Mouse (Mus musculus): ENCODE results near the gene Gabrb1.

Gabrb1 gene

DNA sequence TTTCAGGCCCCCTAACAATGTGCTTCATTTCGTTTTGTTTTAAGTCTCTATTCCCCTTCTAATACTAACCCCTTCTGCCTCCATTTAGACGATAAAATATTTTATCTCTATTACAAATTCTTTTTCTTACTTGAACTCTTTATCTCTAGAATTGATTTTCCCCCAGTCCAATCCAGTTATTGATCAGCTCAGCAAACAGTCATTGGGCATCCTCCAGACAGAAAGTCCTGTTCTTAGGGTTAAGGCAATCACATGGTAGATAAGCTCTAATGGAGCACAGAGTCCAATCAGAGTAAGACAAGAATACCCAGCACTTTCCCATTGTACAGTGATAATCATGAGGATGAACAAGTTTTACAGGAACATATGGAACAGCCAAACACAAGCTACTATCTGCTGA is 172.4 kb downstream of the Gabrb1 start:
- DNase-seq = no peak

- DNase-seq = no peak
Observed at GRCm38 (mm10) chr5:71842241-71842640, 184.3 kb downstream of the Gabrb1 start.

DNA sequence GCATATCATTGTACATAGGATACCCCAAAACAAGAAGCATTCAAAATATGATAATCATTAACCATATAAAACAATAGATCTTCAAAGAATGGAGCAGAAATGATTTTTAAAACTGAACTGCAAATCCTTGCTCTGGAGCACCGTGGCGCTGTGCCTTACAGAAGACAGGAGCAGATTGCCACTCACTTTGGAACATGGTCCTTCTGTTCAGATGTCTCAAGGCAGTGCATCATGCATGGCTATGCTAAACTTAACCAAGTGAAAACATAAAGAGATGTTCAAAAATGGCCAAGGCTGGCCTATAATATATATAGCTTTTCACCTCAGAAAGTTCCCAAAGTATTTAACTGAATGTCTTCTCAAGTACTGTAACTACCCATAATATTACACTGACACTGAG is 240.3 kb downstream of the Gabrb1 start:
- no peak for DNase-seq

GRCm38 (mm10) chr5:71903399-71903798 is 245.5 kb downstream of the Gabrb1 start:
- no peak for DNase-seq

- DNase-seq = no peak
Observed at GRCm38 (mm10) chr5:71914028-71914427, 256.1 kb downstream of the Gabrb1 start.

GRCm38 (mm10) chr5:71915711-71916110 is 257.8 kb downstream of the Gabrb1 start:
- DNase-seq = no peak

DNA sequence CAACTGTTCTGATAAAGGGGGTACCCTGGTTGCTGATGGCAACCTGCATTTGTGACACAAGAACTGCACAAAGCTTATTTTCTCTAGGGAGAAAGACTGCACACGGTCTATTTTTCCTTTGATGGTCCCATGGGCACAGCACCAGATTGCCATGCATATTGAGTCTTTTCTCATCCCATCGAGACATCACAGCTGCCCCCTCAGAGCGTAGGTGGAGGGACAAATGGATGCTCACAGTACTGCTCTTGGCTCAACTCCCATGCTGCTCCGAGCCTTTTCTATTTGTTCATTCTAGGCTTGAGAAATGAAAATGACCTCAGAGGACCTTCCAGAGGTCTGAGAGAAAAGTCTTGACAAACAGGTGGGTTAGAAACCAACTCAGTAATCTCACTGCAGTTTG is 259.3 kb downstream of the Gabrb1 start:
- no peak for DNase-seq

- DNase-seq = no peak
Observed at GRCm38 (mm10) chr5:71923636-71924035, 265.7 kb downstream of the Gabrb1 start.

- DNase-seq = no peak
Observed at GRCm38 (mm10) chr5:71926336-71926735, 268.4 kb downstream of the Gabrb1 start.

DNA sequence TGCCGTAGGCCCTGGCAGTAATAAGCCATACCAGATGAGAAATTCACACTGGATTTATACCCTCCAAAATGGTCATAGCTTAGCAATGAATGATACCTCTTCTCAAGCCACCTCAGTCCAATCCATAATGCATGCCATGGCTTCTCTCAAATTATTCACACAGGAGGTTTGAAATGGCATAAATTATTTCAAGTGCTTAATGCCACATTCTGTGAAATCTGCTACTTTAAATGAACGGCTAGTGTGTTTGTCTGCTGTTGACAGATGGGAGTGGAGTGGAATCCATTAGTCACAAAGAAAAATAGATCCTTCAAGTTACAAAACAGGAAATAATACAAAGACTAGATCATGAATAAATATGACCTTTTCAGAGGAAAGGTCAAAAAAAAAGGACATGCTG is 272.1 kb downstream of the Gabrb1 start:
- no peak for DNase-seq

DNA sequence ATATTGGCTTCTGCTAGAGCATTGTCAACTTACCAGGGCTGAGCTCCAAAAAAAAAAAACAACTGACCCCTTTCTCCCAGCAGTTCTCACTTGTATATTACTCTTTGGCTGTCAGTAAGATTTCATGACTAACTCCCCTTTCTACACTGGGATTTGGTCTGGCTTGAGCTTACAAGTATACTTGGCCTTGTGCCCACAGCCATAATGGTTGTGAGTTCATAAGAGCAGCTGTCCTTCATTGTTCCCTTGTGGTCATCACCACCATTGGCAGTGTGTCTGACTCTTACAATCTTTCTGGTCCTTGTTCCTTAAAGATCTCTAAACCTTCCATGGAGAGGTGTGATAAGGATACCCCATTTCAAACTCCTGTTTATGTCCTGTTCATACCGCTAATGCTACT is 293.5 kb downstream of the Gabrb1 start:
- DNase-seq = no peak

DNA sequence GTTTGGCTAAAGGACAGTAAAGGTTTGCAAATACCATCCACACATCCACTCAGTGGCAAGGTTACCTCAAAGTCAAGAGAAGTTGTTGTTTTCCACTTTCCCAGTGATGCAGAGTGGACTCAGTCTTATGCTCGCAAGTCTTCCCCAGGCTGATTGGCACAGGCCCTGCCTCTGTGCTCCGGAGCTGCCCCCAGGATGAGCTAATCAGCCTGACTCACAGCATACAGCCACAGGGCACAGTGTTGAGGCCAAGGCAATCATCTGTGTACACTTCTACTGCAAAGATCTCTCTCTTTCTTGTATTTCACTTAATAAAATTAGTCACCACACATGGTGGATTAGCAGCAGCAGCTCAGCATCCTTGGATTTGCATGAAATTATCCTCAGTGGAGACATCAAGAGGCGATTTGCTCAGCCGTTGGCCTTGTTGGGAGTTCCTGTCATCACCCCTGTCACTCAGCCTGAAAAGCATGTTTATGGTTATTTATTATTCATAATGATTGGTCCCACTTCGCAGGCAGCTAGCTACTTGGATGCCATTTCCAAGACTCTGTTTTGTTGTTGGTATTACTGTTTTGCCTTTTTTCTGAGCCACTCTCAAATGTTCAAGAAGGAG is 297.3 kb downstream of the Gabrb1 start:
- DNase-seq = no peak

DNA sequence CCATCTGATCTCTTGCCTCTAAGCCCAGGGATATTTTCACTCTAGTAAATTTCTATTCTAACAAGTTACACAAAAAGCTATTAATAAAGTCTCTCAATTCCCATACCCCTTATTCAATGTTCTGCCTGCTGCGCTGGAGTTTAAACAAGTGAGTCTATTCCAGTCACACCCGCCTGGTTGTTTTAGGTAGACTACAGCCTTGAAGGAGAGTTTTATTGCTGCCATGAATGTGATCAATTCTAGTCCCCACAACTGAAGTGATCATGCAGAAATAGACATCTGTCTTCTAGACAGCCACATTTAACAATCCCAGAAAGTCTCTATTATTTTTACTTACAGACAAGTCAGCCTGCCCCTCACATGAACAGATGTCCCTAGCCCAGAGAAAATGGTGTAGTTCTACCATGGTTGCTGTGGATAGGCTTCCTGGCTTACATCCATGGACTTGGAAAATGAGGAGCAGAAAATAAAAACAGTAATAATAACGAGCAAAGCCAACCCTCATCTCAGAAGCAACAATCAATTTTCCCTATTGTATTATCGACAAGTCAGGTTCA is 307.0 kb downstream of the Gabrb1 start:
- no peak for DNase-seq

GRCm38 (mm10) chr5:71965529-71965928 is 307.6 kb downstream of the Gabrb1 start:
- DNase-seq = no peak

DNA sequence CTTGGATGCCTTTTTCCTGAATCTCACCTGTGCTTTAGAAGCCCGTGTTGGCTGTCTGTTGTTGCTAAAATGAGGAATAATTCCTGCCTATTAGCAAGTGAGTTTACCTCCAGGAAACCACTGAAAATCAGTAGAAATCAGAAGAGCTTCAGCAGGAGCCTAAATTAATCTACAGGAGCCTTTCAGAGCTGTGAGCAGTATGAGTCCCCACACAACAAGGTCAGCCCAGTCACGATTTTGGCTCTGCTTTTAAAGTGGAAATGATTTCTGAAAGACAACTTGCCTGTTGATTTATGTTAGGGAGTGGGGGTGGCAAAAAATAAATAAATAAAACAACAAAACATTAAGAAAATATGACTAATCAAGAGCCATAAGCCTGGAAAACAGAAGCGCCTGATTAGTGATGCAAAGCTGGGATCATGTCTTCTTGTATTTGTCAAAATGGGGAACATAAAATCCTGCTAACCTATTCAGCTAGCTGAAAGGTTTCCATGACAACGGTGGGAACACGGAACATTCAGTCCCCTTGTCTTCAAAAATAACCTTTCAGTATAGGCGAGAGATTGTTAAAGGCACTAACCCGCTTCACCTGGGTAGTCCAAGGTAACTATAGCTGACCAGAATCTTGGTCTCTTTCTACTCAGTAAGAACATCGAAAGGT is 312.4 kb downstream of the Gabrb1 start:
- DNase-seq = no peak

DNA sequence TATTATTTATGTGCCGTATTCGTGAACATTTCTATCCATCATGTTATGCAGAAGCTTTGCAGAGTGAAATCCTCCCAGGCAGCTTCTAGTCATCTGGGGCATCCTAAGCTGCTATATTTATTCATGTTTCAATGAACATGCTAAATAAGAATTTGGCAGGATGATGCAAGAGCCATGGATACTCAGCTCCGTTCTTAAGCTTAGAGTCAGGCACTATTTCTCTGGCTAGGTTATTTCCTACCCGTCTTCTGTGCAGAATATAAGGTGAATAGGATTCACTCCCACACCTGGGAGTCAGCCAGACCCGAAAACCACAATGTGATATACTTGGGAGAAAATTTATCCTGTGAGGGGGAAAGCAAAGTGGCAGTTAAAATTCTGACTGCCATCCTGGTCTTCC is 314.9 kb downstream of the Gabrb1 start:
- no peak for DNase-seq

- DNase-seq = no peak
Observed at GRCm38 (mm10) chr5:71976133-71976532, 318.2 kb downstream of the Gabrb1 start.

- DNase-seq = no peak
Observed at GRCm38 (mm10) chr5:71976571-71977061, 318.7 kb downstream of the Gabrb1 start.

- DNase-seq = no peak
Observed at GRCm38 (mm10) chr5:71986561-71986960, 328.6 kb downstream of the Gabrb1 start.

DNA sequence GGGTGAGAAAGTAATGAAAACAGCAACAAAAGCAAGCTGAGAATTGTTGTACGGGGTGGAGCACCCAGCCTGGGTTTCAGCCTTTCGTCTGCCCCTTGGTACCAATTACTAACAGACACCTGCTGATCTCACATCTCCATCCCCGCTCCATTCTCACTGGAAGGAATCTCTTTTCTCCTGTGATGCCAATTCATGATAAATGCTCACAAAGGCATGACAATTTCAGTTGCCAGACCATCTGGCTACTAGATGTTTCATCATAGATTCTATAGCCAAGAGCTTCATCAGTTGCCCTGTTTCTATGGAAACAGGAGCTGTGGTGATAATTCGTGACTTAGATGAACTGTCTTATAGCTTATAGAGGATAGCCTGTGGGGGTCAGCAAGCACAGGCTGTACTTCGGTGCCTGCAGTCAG is 329.1 kb downstream of the Gabrb1 start:
- no peak for DNase-seq

- DNase-seq = no peak
Observed at GRCm38 (mm10) chr5:71999466-71999865, 341.6 kb downstream of the Gabrb1 start.

DNA sequence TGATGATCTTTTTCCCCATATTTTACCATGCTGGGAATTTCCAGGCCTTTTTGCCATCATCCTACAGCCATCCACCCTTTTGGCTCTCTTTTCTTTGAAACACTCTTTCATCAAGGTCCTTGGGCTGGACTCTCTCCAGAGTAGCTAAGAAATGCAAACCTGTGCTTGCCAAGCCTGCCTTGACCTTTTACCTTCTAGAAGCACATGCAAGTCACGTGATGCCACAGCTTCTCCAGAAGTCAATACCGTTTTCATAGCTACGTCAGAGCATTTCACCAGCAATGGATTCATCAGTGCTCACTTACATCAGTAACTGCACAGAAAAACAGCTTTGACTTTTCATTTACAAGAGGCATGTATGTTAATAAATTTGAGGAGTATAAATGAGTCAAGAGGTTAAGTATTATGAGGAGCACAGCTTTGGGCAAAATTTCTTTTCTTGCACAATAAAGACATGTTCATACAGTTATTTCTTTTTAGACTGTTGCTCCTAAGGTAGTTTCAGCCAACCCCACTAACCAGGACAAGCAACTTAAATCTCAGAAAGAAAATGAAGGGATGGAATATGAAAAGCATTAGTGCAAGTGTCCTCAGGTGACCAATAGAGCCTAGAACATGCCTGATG is 346.0 kb downstream of the Gabrb1 start:
- no peak for DNase-seq

GRCm38 (mm10) chr5:72036954-72037353 is 379.0 kb downstream of the Gabrb1 start:
- no peak for DNase-seq
